Mouse (Mus musculus) thymus, adult 2 months (tissue): ENCODE data around the gene Gpr39. TPM values are rescaled to one million over a fixed set of nuclear protein-coding genes. Genes with fewer than 3 reads are reported as not detected.

Source experiments
- DNase-seq: peaks from one replicate; pipeline ENCODE4 v3.0.0; 2021
- H3K27ac ChIP-seq: fragments of 200-500 bp; 2 replicates; pipeline ENCODE4 v1.5.1; 2012; ENCODE audit warnings: low read length, control low read depth; ENCODE audit not compliant: control insufficient read depth, insufficient read depth
- H3K27me3 ChIP-seq: fragments of 200-500 bp; 2 replicates; pipeline ENCODE4 v1.6.1; 2012; ENCODE audit warnings: mild to moderate bottlenecking, low read length, moderate library complexity, mixed read lengths; ENCODE audit not compliant: control insufficient read depth, insufficient read depth
- H3K36me3 ChIP-seq: fragments of 200-500 bp; 2 replicates; pipeline ENCODE4 v1.6.1; 2012; ENCODE audit warnings: mild to moderate bottlenecking, low read length, moderate library complexity; ENCODE audit not compliant: control insufficient read depth, insufficient read depth
- H3K4me1 ChIP-seq: fragments of 200-500 bp; replicated peaks from 2 replicates; pipeline ENCODE4 v1.6.1; 2012; ENCODE audit warnings: low read length; ENCODE audit not compliant: control insufficient read depth, insufficient read depth
- H3K4me3 ChIP-seq: fragments of 200-500 bp; 2 replicates; pipeline ENCODE4 v1.5.1; 2012; ENCODE audit warnings: mild to moderate bottlenecking, low read length, control low read depth, moderate library complexity; ENCODE audit not compliant: control insufficient read depth, insufficient read depth
- CTCF ChIP-seq: fragments of 200-500 bp; IDR thresholded peaks from 2 replicates; pipeline ENCODE4 v1.5.1; 2012; ENCODE audit warnings: mild to moderate bottlenecking, control low read depth, low read length, moderate library complexity, borderline replicate concordance; ENCODE audit not compliant: control insufficient read depth, poor library complexity, insufficient read depth; ENCODE audit errors: extremely low read depth
- POLR2A ChIP-seq: fragments of 200-500 bp; IDR thresholded peaks from 2 replicates; pipeline ENCODE4 v1.6.1; 2012; ENCODE audit warnings: mild to moderate bottlenecking, low read length, control low read depth, moderate library complexity; ENCODE audit not compliant: control insufficient read depth, poor library complexity, insufficient read depth; ENCODE audit errors: extremely low read depth
- whole genome bisulfite sequencing: fragments of 180-500 bp; shearing (Covaris S2); methylation state at CpG from one replicate; pipeline ENCODE4 v1.1.7; 2018; 5-methylcytosine and 5-hydroxymethylcytosine counted together
- polyA plus RNA-seq: library from polyadenylated mRNA; depleted of rRNA; stranded (reverse); fragments of >200 nt; gene quantifications from 2 replicates; pipeline ENCODE4 v1.2.3, GENCODE M21; 2012

Gene Gpr39
- polyA plus RNA-seq, 1 experiment = 0.57 TPM

- Histone ChIP-seq H3K36me3 (no peaks in the 10 kb centered on the region), H3K4me3 (no peak overlapping the region), H3K4me1 (no peaks in the 10 kb centered on the region), H3K27ac (no peak overlapping the region), H3K27me3 (no peaks in the 10 kb centered on the region)
- DNase-seq = no peak
- WGBS = 22% methylated on average over 5 of the region's 5 CpGs
- TF ChIP-seq POLR2A = no peak
- TF ChIP-seq CTCF = no peak
Measured at GRCm38 (mm10) chr1:125854646-125855045, 177.9 kb downstream of the Gpr39 start.

- H3K27ac ChIP-seq = no peak overlapping the region
- no peak for TF ChIP-seq POLR2A
- TF ChIP-seq CTCF = no peak
- H3K27me3 ChIP-seq = no peaks in the 10 kb centered on the region
- 79% methylated on average over 5 of the region's 5 CpGs for WGBS
- H3K4me3 ChIP-seq = no peak overlapping the region
- no peaks in the 10 kb centered on the region for H3K36me3 ChIP-seq
- no peak for DNase-seq
- no peaks in the 10 kb centered on the region for H3K4me1 ChIP-seq
Measured at GRCm38 (mm10) chr1:125858631-125859030, 181.8 kb downstream of the Gpr39 start.

GRCm38 (mm10) chr1:125870056-125870455 lies 193.3 kb downstream of the Gpr39 start:
- Histone ChIP-seq H3K27ac (no peak overlapping the region), H3K27me3 (no peaks in the 10 kb centered on the region), H3K36me3 (no peaks in the 10 kb centered on the region), H3K4me1 (no peaks in the 10 kb centered on the region), H3K4me3 (no peak overlapping the region)
- 68% methylated on average over 7 of the region's 7 CpGs for WGBS
- TF ChIP-seq CTCF (no peak), POLR2A (no peak)
- no peak for DNase-seq

- H3K36me3 ChIP-seq = no peaks in the 10 kb centered on the region
- H3K27me3 ChIP-seq = no peaks in the 10 kb centered on the region
- no peak for DNase-seq
- WGBS = 94% methylated on average over 9 of the region's 9 CpGs
- TF ChIP-seq POLR2A (no peak), CTCF (no peak)
- no peak overlapping the region for H3K4me3 ChIP-seq
- no peaks in the 10 kb centered on the region for H3K4me1 ChIP-seq
- H3K27ac ChIP-seq = no peak overlapping the region
Measured at GRCm38 (mm10) chr1:125893158-125893557, 216.4 kb downstream of the Gpr39 start.

- Histone ChIP-seq H3K36me3 (no peaks in the 10 kb centered on the region), H3K27me3 (peaks cover 2% of the 10 kb centered on the region; the same call in 1 of the 2 replicates), H3K4me3 (no peak overlapping the region), H3K27ac (no peak overlapping the region), H3K4me1 (no peaks in the 10 kb centered on the region)
- no peak for DNase-seq
- 22% methylated on average over 14 of the region's 14 CpGs for WGBS
- no peak for TF ChIP-seq CTCF
- TF ChIP-seq POLR2A = no peak
Measured at GRCm38 (mm10) chr1:125910211-125910870, 233.5 kb downstream of the Gpr39 start.

- 9% methylated on average over 9 of the region's 9 CpGs for WGBS
- no peak overlapping the region for H3K4me3 ChIP-seq
- peaks cover 2% of the 10 kb centered on the region; the same call in 1 of the 2 replicates for H3K27me3 ChIP-seq
- H3K36me3 ChIP-seq = no peaks in the 10 kb centered on the region
- H3K27ac ChIP-seq = no peak overlapping the region
- no peak for DNase-seq
- no peaks in the 10 kb centered on the region for H3K4me1 ChIP-seq
- TF ChIP-seq POLR2A (no peak), CTCF (no peak)
Measured at GRCm38 (mm10) chr1:125910871-125911265, 234.1 kb downstream of the Gpr39 start.

- no peak for DNase-seq
- TF ChIP-seq CTCF (no peak), POLR2A (no peak)
- WGBS = 3% methylated on average over 35 of the region's 35 CpGs
Measured at GRCm38 (mm10) chr1:125911337-125911900, 234.6 kb downstream of the Gpr39 start.

More at GRCm38 (mm10) chr1:125911337-125911900, 234.6 kb downstream of the Gpr39 start:
- no peak overlapping the region for H3K27ac ChIP-seq
- no peaks in the 10 kb centered on the region for H3K36me3 ChIP-seq
- H3K4me3 ChIP-seq = no peak overlapping the region; the same call in 1 of the 2 replicates
- peaks cover 2% of the 10 kb centered on the region; the same call in 1 of the 2 replicates for H3K27me3 ChIP-seq
- no peaks in the 10 kb centered on the region for H3K4me1 ChIP-seq
